Mouse (Mus musculus): ENCODE measurements around the gene Tmem239. TPM values are rescaled to one million over a fixed set of nuclear protein-coding genes. Genes with fewer than 3 reads are reported as not detected.

Tmem239 gene
- polyA plus RNA-seq, 1 experiment from 2014 or later, result not detected

GRCm38 (mm10) chr2:130374951-130375350 is 31.3 kb upstream of the Tmem239 start:
- WGBS, result 70% methylated on average over 4 of the region's 4 CpGs
- H3K27me3 ChIP-seq (ENCODE audit: control insufficient read depth, insufficient read depth, low read length), result no peaks in the 10 kb centered on the region; the same call in 1 of the 2 replicates
- H3K4me3 ChIP-seq (ENCODE audit: control insufficient read depth in 1 of 2, insufficient read depth in 1 of 2, low read depth in 1 of 2, low read length in 2 of 2), result no peak overlapping the region
- H3K9me3 ChIP-seq (ENCODE audit: control insufficient read depth, low read length), result no peaks in the 10 kb centered on the region
- H3K27ac ChIP-seq (replicated peaks in 1 of 2; ENCODE audit: control insufficient read depth in 1 of 2, insufficient read depth in 1 of 2, low read depth in 2 of 2, low read length in 2 of 2), result no peak overlapping the region
- H3K4me2 ChIP-seq (ENCODE audit: low read length), result no peak overlapping the region
- H3K36me3 ChIP-seq (ENCODE audit: control insufficient read depth, insufficient read depth, low read length), result no peaks in the 10 kb centered on the region
- ATAC-seq (ENCODE audit: insufficient number of reproducible peaks, insufficient read depth, low FRiP score, low read depth), result no peak
- no peaks in the 10 kb centered on the region for H3K4me1 ChIP-seq (ENCODE audit: control insufficient read depth in 2 of 2, insufficient read depth in 2 of 2, low read length in 2 of 2)
- H3K9ac ChIP-seq (ENCODE audit: low read length), result no peak overlapping the region

- H3K27ac ChIP-seq (replicated peaks in 1 of 2; ENCODE audit: control insufficient read depth in 1 of 2, insufficient read depth in 1 of 2, low read depth in 2 of 2, low read length in 2 of 2), result no peak overlapping the region
- WGBS, result 67% methylated on average over 3 of the region's 3 CpGs
- peaks cover 4% of the 10 kb centered on the region; the same call in 1 of the 2 replicates for H3K27me3 ChIP-seq (ENCODE audit: control insufficient read depth, insufficient read depth, low read length)
- no peak for ATAC-seq (ENCODE audit: insufficient number of reproducible peaks, insufficient read depth, low FRiP score, low read depth)
- H3K4me3 ChIP-seq (ENCODE audit: control insufficient read depth in 1 of 2, insufficient read depth in 1 of 2, low read depth in 1 of 2, low read length in 2 of 2), result no peak overlapping the region
- no peaks in the 10 kb centered on the region for H3K36me3 ChIP-seq (ENCODE audit: control insufficient read depth, insufficient read depth, low read length)
- H3K4me2 ChIP-seq (ENCODE audit: low read length), result no peak overlapping the region
- H3K9me3 ChIP-seq (ENCODE audit: control insufficient read depth, low read length), result no peaks in the 10 kb centered on the region
- H3K4me1 ChIP-seq (ENCODE audit: control insufficient read depth in 2 of 2, insufficient read depth in 2 of 2, low read length in 2 of 2), result no peaks in the 10 kb centered on the region
- no peak overlapping the region for H3K9ac ChIP-seq (ENCODE audit: low read length)
Observed at GRCm38 (mm10) chr2:130383205-130383604, 23.1 kb upstream of the Tmem239 start.

- Histone ChIP-seq H3K27me3 (ENCODE audit: control insufficient read depth, insufficient read depth, low read length) (peaks cover 4% of the 10 kb centered on the region; the same call in 1 of the 2 replicates), H3K4me1 (ENCODE audit: control insufficient read depth in 2 of 2, insufficient read depth in 2 of 2, low read length in 2 of 2) (no peaks in the 10 kb centered on the region), H3K9me3 (ENCODE audit: control insufficient read depth, low read length) (no peaks in the 10 kb centered on the region), H3K4me3 (ENCODE audit: control insufficient read depth in 1 of 2, insufficient read depth in 1 of 2, low read depth in 1 of 2, low read length in 2 of 2) (no peak overlapping the region), H3K36me3 (ENCODE audit: control insufficient read depth, insufficient read depth, low read length) (no peaks in the 10 kb centered on the region), H3K9ac (ENCODE audit: low read length) (no peak overlapping the region), H3K27ac (replicated peaks in 1 of 2; ENCODE audit: control insufficient read depth in 1 of 2, insufficient read depth in 1 of 2, low read depth in 2 of 2, low read length in 2 of 2) (no peak overlapping the region), H3K4me2 (ENCODE audit: low read length) (no peak overlapping the region)
- 72% methylated on average over 6 of the region's 6 CpGs for WGBS
- ATAC-seq (ENCODE audit: insufficient number of reproducible peaks, insufficient read depth, low FRiP score, low read depth), result no peak
Observed at GRCm38 (mm10) chr2:130383895-130384294, 22.4 kb upstream of the Tmem239 start.

GRCm38 (mm10) chr2:130386212-130386611 is 20.1 kb upstream of the Tmem239 start:
- no peak for ATAC-seq (ENCODE audit: insufficient number of reproducible peaks, insufficient read depth, low FRiP score, low read depth)
- Histone ChIP-seq H3K4me1 (ENCODE audit: control insufficient read depth in 2 of 2, insufficient read depth in 2 of 2, low read length in 2 of 2) (no peaks in the 10 kb centered on the region), H3K9ac (ENCODE audit: low read length) (no peak overlapping the region), H3K36me3 (ENCODE audit: control insufficient read depth, insufficient read depth, low read length) (no peaks in the 10 kb centered on the region), H3K4me2 (ENCODE audit: low read length) (no peak overlapping the region), H3K27me3 (ENCODE audit: control insufficient read depth, insufficient read depth, low read length) (peaks cover 3% of the 10 kb centered on the region; the same call in 1 of the 2 replicates), H3K9me3 (ENCODE audit: control insufficient read depth, low read length) (no peaks in the 10 kb centered on the region), H3K27ac (replicated peaks in 1 of 2; ENCODE audit: control insufficient read depth in 1 of 2, insufficient read depth in 1 of 2, low read depth in 2 of 2, low read length in 2 of 2) (no peak overlapping the region), H3K4me3 (ENCODE audit: control insufficient read depth in 1 of 2, insufficient read depth in 1 of 2, low read depth in 1 of 2, low read length in 2 of 2) (no peak overlapping the region)
- WGBS, result 60% methylated on average over 1 of the region's 1 CpGs

- 0 out of 2 replicates have a peak, but pooled peaks cover 11% of the 10 kb centered on the region for H3K36me3 ChIP-seq (ENCODE audit: control insufficient read depth, insufficient read depth, low read length)
- H3K4me2 ChIP-seq (ENCODE audit: low read length), result no peak overlapping the region
- H3K4me3 ChIP-seq (ENCODE audit: control insufficient read depth in 1 of 2, insufficient read depth in 1 of 2, low read depth in 1 of 2, low read length in 2 of 2), result no peak overlapping the region
- no peaks in the 10 kb centered on the region for H3K4me1 ChIP-seq (ENCODE audit: control insufficient read depth in 2 of 2, insufficient read depth in 2 of 2, low read length in 2 of 2)
- no peaks in the 10 kb centered on the region for H3K9me3 ChIP-seq (ENCODE audit: control insufficient read depth, low read length)
- ATAC-seq (ENCODE audit: insufficient number of reproducible peaks, insufficient read depth, low FRiP score, low read depth), result no peak
- whole genome bisulfite sequencing, result 73% methylated on average over 2 of the region's 2 CpGs
- H3K9ac ChIP-seq (ENCODE audit: low read length), result no peak overlapping the region
- H3K27me3 ChIP-seq (ENCODE audit: control insufficient read depth, insufficient read depth, low read length), result no peaks in the 10 kb centered on the region
- no peak overlapping the region for H3K27ac ChIP-seq (replicated peaks in 1 of 2; ENCODE audit: control insufficient read depth in 1 of 2, insufficient read depth in 1 of 2, low read depth in 2 of 2, low read length in 2 of 2)
Observed at GRCm38 (mm10) chr2:130388796-130389195, 17.5 kb upstream of the Tmem239 start.

GRCm38 (mm10) chr2:130390993-130391625 is 15.2 kb upstream of the Tmem239 start:
- Histone ChIP-seq H3K9ac (ENCODE audit: low read length) (no peak overlapping the region), H3K27ac (replicated peaks in 1 of 2; ENCODE audit: control insufficient read depth in 1 of 2, insufficient read depth in 1 of 2, low read depth in 2 of 2, low read length in 2 of 2) (no peak overlapping the region), H3K4me1 (ENCODE audit: control insufficient read depth in 2 of 2, insufficient read depth in 2 of 2, low read length in 2 of 2) (no peaks in the 10 kb centered on the region), H3K4me3 (ENCODE audit: control insufficient read depth in 1 of 2, insufficient read depth in 1 of 2, low read depth in 1 of 2, low read length in 2 of 2) (no peak overlapping the region), H3K36me3 (ENCODE audit: control insufficient read depth, insufficient read depth, low read length) (0 out of 2 replicates have a peak, but pooled peaks cover 11% of the 10 kb centered on the region), H3K9me3 (ENCODE audit: control insufficient read depth, low read length) (no peaks in the 10 kb centered on the region), H3K4me2 (ENCODE audit: low read length) (no peak overlapping the region), H3K27me3 (ENCODE audit: control insufficient read depth, insufficient read depth, low read length) (0 out of 2 replicates have a peak, but pooled peaks cover under 1% of the 10 kb centered on the region)
- no peak for ATAC-seq (ENCODE audit: insufficient number of reproducible peaks, insufficient read depth, low FRiP score, low read depth)
- WGBS, result 79% methylated on average over 11 of the region's 11 CpGs

- Histone ChIP-seq H3K27me3 (ENCODE audit: control insufficient read depth, insufficient read depth, low read length) (0 out of 2 replicates have a peak, but pooled peaks cover 5% of the 10 kb centered on the region), H3K36me3 (ENCODE audit: control insufficient read depth, insufficient read depth, low read length) (0 out of 2 replicates have a peak, but pooled peaks cover 11% of the 10 kb centered on the region), H3K4me1 (ENCODE audit: control insufficient read depth in 2 of 2, insufficient read depth in 2 of 2, low read length in 2 of 2) (peaks cover 2 to 7% of the 10 kb centered on the region in 2 experiments; a peak in 2 of 4 replicates), H3K9me3 (ENCODE audit: control insufficient read depth, low read length) (no peaks in the 10 kb centered on the region), H3K27ac (replicated peaks in 1 of 2; ENCODE audit: control insufficient read depth in 1 of 2, insufficient read depth in 1 of 2, low read depth in 2 of 2, low read length in 2 of 2) (no peak overlapping the region), H3K4me3 (ENCODE audit: control insufficient read depth in 1 of 2, insufficient read depth in 1 of 2, low read depth in 1 of 2, low read length in 2 of 2) (no peak overlapping the region), H3K4me2 (ENCODE audit: low read length) (no peak overlapping the region), H3K9ac (ENCODE audit: low read length) (no peak overlapping the region)
- WGBS, result 86% methylated on average over 3 of the region's 3 CpGs
- no peak for ATAC-seq (ENCODE audit: insufficient number of reproducible peaks, insufficient read depth, low FRiP score, low read depth)
Observed at GRCm38 (mm10) chr2:130392836-130393235, 13.4 kb upstream of the Tmem239 start.

All from heart, embryonic 14.5 days (tissue).